Mouse (Mus musculus) liver, embryonic 11.5 days (tissue): ENCODE data around the gene Mtch2. TPM values are rescaled to one million over a fixed set of nuclear protein-coding genes. Genes with fewer than 3 reads are reported as not detected.
A peak's percentile ranks its signal among the peaks of the same experiment; 100 is the strongest.

Source experiments
- ATAC-seq: fragments of 200-750 bp; cut with Nextera tagmentation; replicated peaks from 2 replicates; pipeline ENCODE4 v1.8.0; 2017; ENCODE audit warnings: moderate number of reproducible peaks, mild to moderate bottlenecking, moderate TSS enrichment, moderate library complexity; ENCODE audit not compliant: low FRiP score
- DNase-seq: peaks from one replicate; pipeline ENCODE4 v3.0.0-alpha.2; 2017; ENCODE audit warnings: low spot score
- H3K27ac ChIP-seq: fragments of 300-500 bp; sonication (generic); 2 replicates; pipeline ENCODE4 v1.5.1; 2014; ENCODE audit warnings: mild to moderate bottlenecking, low read depth, low read length, control low read depth
- H3K27me3 ChIP-seq: fragments of 300-500 bp; sonication (generic); replicated peaks from 2 replicates; pipeline ENCODE4 v1.6.1; 2014; ENCODE audit warnings: low read length, mixed read lengths; ENCODE audit not compliant: control insufficient read depth, insufficient read depth
- H3K36me3 ChIP-seq: fragments of 300-500 bp; sonication (generic); 2 replicates; pipeline ENCODE4 v1.6.1; 2014; ENCODE audit warnings: mild to moderate bottlenecking, low read length, moderate library complexity, mixed read lengths; ENCODE audit not compliant: control insufficient read depth, insufficient read depth
- H3K4me1 ChIP-seq: fragments of 300-500 bp; sonication (generic); replicated peaks from 2 replicates; pipeline ENCODE4 v1.6.1; 2014; ENCODE audit warnings: low read length, mixed read lengths; ENCODE audit not compliant: control insufficient read depth, insufficient read depth
- H3K4me2 ChIP-seq: fragments of 300-500 bp; sonication (generic); 2 replicates; pipeline ENCODE4 v1.6.1; 2014; ENCODE audit warnings: mild to moderate bottlenecking, control low read depth, moderate library complexity
- H3K4me3 ChIP-seq: fragments of 300-500 bp; sonication (generic); 2 replicates; pipeline ENCODE4 v1.5.1; 2014; ENCODE audit warnings: low read depth, low read length, control low read depth
- H3K9ac ChIP-seq: fragments of 300-500 bp; sonication (generic); 2 replicates; pipeline ENCODE4 v1.6.1; 2014; ENCODE audit warnings: low read depth, low read length, control low read depth
- H3K9me3 ChIP-seq: fragments of 300-500 bp; sonication (generic); 2 replicates; pipeline ENCODE4 v1.6.1; 2016; ENCODE audit warnings: low read length, inconsistent platforms, mixed read lengths; ENCODE audit not compliant: control insufficient read depth
- WGBS: fragments of 180-500 bp; shearing (Covaris S2); extraction: QIAGEN DNeasy Blood & Tissue Kit; methylation state at CpG from one replicate; pipeline ENCODE4 v1.1.7; 2014; 5-methylcytosine and 5-hydroxymethylcytosine counted together
- polyA plus RNA-seq: library from polyadenylated mRNA; unstranded; fragments of >200 nt; fragmentation: Nextera tagmentation; extraction: Ambion mirVana; gene quantifications from 2 replicates; pipeline ENCODE4 v1.2.1, GENCODE M21; 2014

The Mtch2 gene
- 218 and 231 TPM in 2 replicates for polyA plus RNA-seq

DNA sequence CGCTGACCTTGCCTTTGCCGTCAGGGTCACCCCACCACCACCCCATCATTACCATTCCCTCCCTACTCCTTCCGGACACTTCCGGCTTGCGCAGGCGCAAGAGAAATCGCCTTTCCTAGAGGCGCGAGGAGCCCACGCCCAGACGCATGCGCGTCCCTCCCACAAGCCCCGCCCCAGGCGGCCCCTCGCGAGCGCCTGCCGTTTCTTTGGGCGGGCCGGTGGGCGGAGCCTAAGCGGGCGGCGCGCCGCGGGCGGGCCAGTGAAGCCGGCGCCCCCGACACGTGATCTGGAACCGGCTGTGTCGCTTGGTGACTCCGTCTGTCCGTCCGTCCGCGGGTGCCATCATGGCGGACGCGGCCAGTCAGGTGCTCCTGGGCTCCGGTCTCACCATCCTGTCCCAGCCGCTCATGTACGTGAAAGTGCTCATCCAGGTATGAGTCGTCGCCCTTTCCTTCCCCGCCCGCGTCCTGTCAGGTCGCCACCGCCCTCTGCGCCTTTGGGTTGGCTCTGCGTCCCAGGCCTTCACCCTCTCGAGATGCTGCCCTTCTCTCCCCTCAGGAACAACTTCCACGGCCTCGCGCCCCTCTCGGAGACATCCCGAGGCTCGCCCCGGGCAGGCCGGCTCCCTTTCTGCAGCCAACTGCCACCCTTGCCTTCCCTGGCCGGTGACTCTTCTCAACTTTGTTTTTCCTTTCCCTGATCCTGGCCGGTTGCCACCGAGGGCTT lies at the start of gene Mtch2:
Mtch2 (plus strand) TSS at position 201 of the 726 bp plus-strand sequence.
- Histone ChIP-seq H3K27me3 (no peaks in the 10 kb centered on the region), H3K9me3 (no peaks in the 10 kb centered on the region), H3K4me3 (peak within 1 kb of the TSS; percentile 73), H3K36me3 (peaks cover 14% of the 10 kb centered on the region), H3K4me2 (peak within 1 kb of the TSS; percentile 82), H3K9ac (peak within 1 kb of the TSS; percentile 81), H3K27ac (peak within 1 kb of the TSS; percentile 62), H3K4me1 (peaks cover 11% of the 10 kb centered on the region)
- peak; percentile 96 for DNase-seq
- under 1% methylated on average over 67 of the region's 67 CpGs for WGBS
- ATAC-seq, result peak; percentile 95

DNA sequence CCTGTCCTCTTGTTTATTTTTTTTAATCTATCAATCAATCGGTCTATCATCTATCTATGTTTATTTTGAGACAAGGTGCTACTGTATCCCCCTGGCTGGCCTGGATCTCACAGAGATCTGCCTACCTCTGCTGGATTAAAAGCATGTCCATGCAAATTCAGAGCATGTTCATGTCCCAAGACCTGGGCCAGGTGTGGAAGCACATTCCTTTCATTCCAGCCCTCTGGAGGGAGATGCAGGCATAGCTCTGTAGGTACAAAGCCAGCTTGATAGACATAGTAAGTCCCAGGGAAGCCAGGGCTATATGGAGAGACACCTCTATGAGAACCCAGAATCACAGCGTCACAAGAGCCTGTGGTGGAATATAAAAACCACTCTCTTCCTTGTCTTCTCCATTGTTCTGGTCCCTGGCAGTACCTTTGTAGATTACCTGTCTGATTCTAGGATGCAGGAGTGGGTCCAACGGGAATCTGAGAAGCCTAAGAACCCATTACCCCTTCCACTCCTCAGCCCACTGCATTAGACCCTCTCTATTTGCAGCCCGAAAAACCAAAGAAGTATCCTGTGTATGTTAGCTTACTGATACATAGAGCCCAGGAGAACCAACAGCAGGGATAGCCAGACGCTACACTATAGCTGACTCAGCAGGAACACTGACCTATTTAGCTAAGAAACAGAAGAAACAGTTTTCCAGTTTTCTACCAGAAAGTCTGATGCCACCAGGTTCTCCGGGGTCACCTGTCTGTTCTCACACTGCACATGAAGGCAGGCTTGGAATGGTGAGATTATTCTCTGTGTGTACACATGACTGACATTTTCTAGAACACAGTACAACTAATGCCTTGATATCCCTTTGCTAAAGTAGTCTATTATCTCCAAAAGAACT lies 38.5 kb upstream of the Mtch2 start:
- Histone ChIP-seq H3K9me3 (no peaks in the 10 kb centered on the region), H3K27ac (no peak overlapping the region), H3K36me3 (no peaks in the 10 kb centered on the region), H3K4me2 (no peak overlapping the region), H3K9ac (no peak overlapping the region), H3K4me3 (no peak overlapping the region), H3K4me1 (no peaks in the 10 kb centered on the region), H3K27me3 (0 out of 2 replicates have a peak, but pooled peaks cover 2% of the 10 kb centered on the region)
- 77% methylated on average over 6 of the region's 6 CpGs for WGBS
- ATAC-seq (no peak), DNase-seq (no peak)

DNA sequence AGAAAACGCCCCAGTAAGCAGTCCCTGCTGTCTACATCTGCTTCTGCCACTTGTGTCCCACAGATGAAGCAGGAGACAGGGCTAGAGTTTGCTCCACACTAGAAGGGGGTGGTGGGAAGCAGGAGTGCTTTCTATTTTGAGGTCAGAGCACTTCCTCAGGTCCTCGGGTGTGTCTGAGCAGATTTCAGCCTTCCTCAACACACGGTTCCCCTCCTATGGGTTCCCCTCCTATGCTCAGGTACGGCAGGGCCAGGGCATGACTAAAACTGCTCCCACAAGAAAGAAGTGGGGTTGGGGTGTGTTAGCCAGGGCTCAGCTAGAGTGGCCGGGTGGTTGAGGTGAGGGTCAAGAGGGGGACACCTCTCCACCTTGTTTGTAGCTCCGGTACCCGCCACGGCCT lies 36.2 kb upstream of the Mtch2 start:
- Histone ChIP-seq H3K9ac (no peak overlapping the region), H3K9me3 (no peaks in the 10 kb centered on the region), H3K27ac (no peak overlapping the region), H3K27me3 (0 out of 2 replicates have a peak, but pooled peaks cover 2% of the 10 kb centered on the region), H3K4me1 (no peaks in the 10 kb centered on the region), H3K4me2 (no peak overlapping the region), H3K36me3 (no peaks in the 10 kb centered on the region), H3K4me3 (no peak overlapping the region)
- DNase-seq (no peak), ATAC-seq (no peak)
- 69% methylated on average over 8 of the region's 8 CpGs for WGBS

DNA sequence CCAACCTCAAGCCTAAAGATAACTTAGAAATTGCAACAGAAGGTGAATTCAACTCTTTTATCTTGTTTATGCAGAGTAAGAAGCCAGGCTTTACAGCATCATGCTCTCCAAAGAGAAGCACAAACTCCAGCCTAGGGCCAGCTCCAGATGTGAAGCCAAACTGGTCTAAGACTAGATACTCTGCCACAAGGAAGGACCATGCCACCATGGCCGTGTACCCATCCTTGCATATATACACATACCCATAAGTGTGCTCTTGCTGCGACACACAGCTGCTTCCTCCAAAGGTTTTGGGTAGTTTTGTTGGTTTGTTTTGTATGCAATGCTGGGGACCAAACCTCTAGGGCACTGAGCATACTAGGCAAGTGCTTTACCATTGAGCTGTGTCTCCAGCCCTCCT lies 31.7 kb upstream of the Mtch2 start:
- WGBS, result 76% methylated on average over 2 of the region's 2 CpGs
- Histone ChIP-seq H3K27ac (no peak overlapping the region), H3K9me3 (no peaks in the 10 kb centered on the region), H3K4me2 (no peak overlapping the region), H3K27me3 (0 out of 2 replicates have a peak, but pooled peaks cover 2% of the 10 kb centered on the region), H3K4me3 (no peak overlapping the region), H3K36me3 (no peaks in the 10 kb centered on the region), H3K4me1 (no peaks in the 10 kb centered on the region), H3K9ac (no peak overlapping the region)
- DNase-seq, result no peak
- no peak for ATAC-seq

DNA sequence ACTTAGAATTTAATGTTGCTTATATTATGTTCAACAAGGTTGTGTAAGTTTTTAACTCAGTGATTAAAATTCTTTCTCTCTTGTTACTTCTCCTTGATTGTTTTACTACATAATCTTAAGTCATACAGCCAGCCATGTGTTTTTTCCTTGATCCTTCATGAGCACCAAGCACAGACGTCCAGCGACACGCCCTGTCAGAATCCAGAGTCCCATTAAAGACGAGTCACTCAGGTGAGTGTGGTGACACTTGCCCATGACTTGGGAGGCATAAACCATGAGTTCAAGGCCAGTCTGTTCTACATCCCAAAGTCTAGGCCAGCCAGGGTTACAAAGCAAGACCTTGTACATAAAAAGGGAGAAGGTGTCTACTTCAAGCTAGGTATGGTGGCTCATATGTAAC lies 30.8 kb upstream of the Mtch2 start:
- Histone ChIP-seq H3K4me3 (no peak overlapping the region), H3K27ac (no peak overlapping the region), H3K4me1 (no peaks in the 10 kb centered on the region), H3K36me3 (no peaks in the 10 kb centered on the region), H3K27me3 (no peaks in the 10 kb centered on the region), H3K4me2 (no peak overlapping the region), H3K9me3 (no peaks in the 10 kb centered on the region), H3K9ac (no peak overlapping the region)
- DNase-seq (no peak), ATAC-seq (no peak)
- 76% methylated on average over 4 of the region's 4 CpGs for WGBS

DNA sequence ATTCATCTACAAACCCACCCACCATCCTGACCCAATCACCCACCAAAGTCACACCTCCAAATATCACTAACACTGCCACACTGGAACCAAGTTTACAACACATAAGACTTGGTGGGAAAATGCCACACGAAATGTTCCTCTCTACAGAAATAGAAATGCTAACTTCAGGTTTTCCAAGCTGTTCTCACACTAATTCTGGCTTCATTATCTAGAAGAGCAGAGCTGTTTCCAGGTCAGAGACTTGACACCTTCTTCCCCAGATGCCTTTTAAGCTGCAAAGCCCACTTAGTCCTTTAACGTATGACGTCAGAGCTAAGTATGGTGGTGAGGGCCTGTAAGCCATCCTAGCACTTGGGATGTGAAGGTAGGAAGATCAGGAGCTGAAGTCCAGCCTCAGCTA lies 28.2 kb upstream of the Mtch2 start:
- Histone ChIP-seq H3K4me3 (no peak overlapping the region), H3K9ac (no peak overlapping the region), H3K9me3 (no peaks in the 10 kb centered on the region), H3K4me1 (no peaks in the 10 kb centered on the region), H3K36me3 (no peaks in the 10 kb centered on the region), H3K27ac (no peak overlapping the region), H3K27me3 (no peaks in the 10 kb centered on the region), H3K4me2 (no peak overlapping the region)
- 84% methylated on average over 3 of the region's 3 CpGs for WGBS
- DNase-seq (no peak), ATAC-seq (no peak)

DNA sequence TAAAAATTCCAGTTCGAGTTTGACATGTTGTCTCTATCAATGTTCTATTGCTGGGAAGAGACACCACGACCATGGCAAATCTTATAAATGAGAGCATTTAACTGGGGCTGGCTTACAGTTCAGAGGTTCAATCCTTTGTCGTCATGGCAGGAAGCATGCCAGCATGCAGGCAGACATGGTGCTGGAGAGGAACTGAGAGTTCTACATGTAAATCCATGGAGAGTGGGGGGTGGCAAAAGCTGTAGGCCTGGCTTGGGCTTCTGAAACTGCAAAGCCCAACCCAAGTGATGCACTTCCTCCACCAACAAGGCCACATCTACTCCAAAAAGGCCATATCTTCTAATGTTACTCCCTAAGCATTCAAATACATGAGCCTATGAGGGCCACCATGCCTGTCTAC lies 26.1 kb upstream of the Mtch2 start:
- H3K9ac ChIP-seq, result no peak overlapping the region
- WGBS, result 72% methylated on average over 3 of the region's 3 CpGs
- H3K4me2 ChIP-seq, result no peak overlapping the region
- DNase-seq (no peak), ATAC-seq (no peak)
- H3K4me1 ChIP-seq, result no peaks in the 10 kb centered on the region
- no peak overlapping the region for H3K4me3 ChIP-seq
- no peaks in the 10 kb centered on the region for H3K9me3 ChIP-seq
- H3K36me3 ChIP-seq, result no peaks in the 10 kb centered on the region
- H3K27me3 ChIP-seq, result no peaks in the 10 kb centered on the region
- no peak overlapping the region for H3K27ac ChIP-seq

DNA sequence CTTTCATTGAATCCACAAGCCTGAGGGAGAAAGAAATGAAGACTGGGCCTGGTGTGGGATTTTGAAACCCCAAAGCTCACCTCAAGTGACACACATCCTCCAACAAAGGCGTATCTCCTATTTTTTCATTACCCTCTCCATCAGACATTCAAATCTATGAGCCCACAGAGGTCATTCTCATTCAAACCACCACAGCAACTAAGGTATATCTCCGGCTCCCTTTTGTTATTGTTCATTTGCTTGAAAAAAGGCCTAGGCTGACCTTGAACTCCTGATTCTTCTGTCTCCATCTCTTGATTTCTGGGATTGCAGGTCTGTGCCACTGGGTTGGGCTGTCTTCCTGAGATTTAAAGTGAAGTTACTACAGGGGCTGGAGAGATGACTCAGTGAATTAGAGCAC lies 24.0 kb upstream of the Mtch2 start:
- 85% methylated on average over 2 of the region's 2 CpGs for WGBS
- H3K4me1 ChIP-seq, result no peaks in the 10 kb centered on the region
- ATAC-seq, result no peak
- no peak overlapping the region for H3K27ac ChIP-seq
- H3K36me3 ChIP-seq, result no peaks in the 10 kb centered on the region
- no peak overlapping the region for H3K4me3 ChIP-seq
- H3K9ac ChIP-seq, result no peak overlapping the region
- no peak overlapping the region for H3K4me2 ChIP-seq
- no peak for DNase-seq
- H3K27me3 ChIP-seq, result no peaks in the 10 kb centered on the region
- no peaks in the 10 kb centered on the region for H3K9me3 ChIP-seq
